Mouse (Mus musculus): ENCODE data around the gene Nobox.

The Nobox gene

GRCm38 (mm10) chr6:43278247-43278646, 31.1 kb downstream of the Nobox start:
- intact Hi-C loops (cut with DNase I) = loop anchor here (2.0 kb wide), 1 partner anchor 23 kb away; no protein-coding TSS in a partner anchor

DNA sequence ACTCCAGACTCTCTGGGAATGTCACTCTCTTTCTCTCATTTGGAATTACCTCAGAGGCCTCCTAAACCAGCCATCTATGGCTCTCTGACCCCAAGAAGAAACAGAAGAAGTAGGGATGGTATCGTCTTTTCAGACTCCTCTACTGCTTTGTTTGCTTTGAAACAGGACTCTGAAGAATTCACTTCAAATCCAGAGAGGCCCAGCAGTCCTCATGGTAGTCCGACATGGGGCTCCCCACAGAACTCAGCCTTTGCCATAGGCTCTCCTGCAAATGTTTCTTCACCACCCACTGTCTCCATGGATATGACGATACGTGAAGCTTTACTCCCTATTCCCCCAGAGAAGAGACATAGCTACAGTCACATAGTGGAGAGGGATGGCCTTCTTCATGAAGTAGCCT, 35.2 kb downstream of the Nobox start:
- intact Hi-C loops (cut with DNase I) = no loop called here

DNA sequence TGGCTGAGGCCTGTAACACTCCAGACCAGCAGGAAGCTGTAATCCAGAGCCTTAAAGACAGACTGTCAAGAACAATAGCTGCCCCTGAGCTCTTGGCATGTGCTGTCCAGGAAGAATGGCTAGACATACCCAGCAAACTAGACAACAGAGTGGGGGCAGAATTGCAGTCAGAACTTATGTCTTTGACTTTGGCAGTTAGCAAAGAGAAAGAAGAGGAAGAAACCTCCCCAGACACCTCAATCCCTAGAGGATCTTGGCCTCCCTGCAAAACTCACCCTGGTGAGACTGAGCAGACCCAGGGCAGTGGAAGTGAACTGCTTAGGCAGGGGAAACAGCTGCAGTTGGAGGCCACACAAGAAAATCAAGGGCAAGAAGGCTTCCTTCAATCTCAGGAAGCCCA, 36.8 kb downstream of the Nobox start:
- intact Hi-C loops (cut with DNase I) = no loop called here

DNA sequence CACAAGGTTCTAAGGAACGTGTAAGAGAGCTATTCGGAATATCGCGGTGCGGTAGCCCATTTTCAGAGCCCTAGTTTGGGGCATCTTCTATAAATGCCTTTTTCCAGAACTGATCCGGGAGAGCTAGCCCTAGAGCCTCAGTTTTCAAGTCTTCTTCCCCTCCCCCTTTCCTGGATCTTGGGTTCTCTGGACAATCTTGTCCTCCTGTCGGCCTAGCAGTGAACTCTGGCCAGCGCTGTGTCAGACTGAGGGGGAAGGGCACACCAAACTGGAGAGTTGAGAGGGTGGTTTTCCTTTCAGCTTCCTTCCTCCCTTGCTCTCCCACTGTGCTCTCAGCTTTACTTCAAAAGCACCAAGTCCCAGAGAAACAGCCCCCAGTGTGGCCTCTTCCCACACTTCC, 43.0 kb downstream of the Nobox start:
- intact Hi-C loops (cut with DNase I) = no loop called here

GRCm38 (mm10) chr6:43265363-43266041, 43.9 kb downstream of the Nobox start, which contains the start of gene Arhgef5:
Gene Arhgef5 (plus strand): TSS chr6:43265582.
- intact Hi-C loops (cut with DNase I) = no loop called here

DNA sequence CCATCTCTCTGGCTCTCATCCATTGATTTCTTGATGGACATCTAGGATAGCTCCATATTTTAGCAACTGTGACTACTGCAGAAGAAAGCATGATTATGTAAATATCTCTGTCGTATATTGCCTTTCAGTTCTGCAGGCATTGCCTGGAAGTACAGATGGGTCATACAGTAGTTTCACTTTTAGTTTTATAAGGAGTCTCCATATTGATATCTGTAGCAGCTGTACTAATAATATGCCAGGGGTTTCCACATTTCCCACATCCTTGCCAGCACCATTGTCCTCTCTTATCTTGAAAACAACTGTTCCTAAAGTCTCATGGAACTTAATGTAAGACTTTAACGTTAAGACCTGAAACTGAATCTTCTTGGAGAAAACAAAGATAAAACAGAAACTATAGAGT, 48.6 kb downstream of the Nobox start:
- intact Hi-C loops (cut with DNase I) = no loop called here

DNA sequence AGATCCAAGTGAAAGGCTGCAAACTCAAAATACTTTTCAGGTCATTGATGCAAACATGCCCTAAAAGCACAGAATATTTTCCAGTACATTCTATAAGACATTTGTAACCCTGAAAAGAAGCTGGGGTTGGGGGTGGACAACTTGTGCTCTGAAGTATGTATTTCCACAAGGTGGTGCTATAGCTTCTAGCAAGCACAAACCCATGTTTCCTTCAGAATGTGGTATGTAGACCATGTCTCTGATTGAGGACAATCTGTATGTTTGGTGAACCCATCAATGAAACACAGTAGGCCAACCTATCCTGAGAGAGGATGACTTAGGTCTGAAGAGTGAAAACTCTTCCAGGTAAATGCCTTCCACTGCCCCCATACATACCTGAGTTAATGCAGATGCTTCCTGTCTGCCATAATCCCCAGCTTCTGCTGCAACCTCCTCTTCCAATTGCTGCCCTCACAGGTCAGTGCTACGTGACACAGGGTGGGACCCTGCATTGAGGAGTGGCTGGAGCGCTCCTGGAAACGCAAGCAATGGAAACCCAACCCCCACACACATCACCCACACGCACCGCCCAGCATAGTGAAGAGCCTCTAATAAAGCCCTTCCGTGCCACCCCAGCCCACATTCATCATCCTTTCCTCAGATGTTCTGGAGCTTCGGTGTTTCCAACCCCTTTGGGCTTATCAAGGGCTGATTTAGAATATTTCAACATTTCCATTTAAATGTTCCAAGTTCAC, 55.0 kb downstream of the Nobox start:
- intact Hi-C loops (cut with DNase I) = loop anchor here (1.0 to 2.0 kb wide), 2 partner anchors 24 to 42 kb away; no protein-coding TSS in a partner anchor

Measured in adrenal gland (tissue).